Mouse (Mus musculus) limb, embryonic 13.5 days (tissue): Measurements from ENCODE around the gene Olfr1340. TPM values are rescaled to one million over a fixed set of nuclear protein-coding genes. Genes with fewer than 3 reads are reported as not detected.

Experiments used
- ATAC-seq: fragments of 200-750 bp; cut with Nextera tagmentation; 2 replicates; pipeline ENCODE4 v1.8.0; 2017; ENCODE audit warnings: low read depth, moderate number of reproducible peaks, moderate TSS enrichment; ENCODE audit not compliant: low FRiP score
- H3K27ac ChIP-seq: fragments of 300-500 bp; sonication (generic); 2 replicates; pipeline ENCODE4 v1.5.1; 2015; ENCODE audit warnings: inconsistent platforms, mild to moderate bottlenecking, moderate library complexity
- H3K27me3 ChIP-seq: fragments of 300-500 bp; sonication (generic); 2 replicates; pipeline ENCODE4 v1.6.1; 2015; ENCODE audit warnings: mild to moderate bottlenecking, inconsistent platforms
- H3K36me3 ChIP-seq: fragments of 300-500 bp; sonication (generic); 2 replicates; pipeline ENCODE4 v1.6.1; 2015; ENCODE audit warnings: inconsistent platforms, mild to moderate bottlenecking, moderate library complexity
- H3K4me1 ChIP-seq: fragments of 300-500 bp; sonication (generic); 2 replicates; pipeline ENCODE4 v1.6.1; 2015; ENCODE audit warnings: inconsistent platforms
- H3K4me2 ChIP-seq: fragments of 300-500 bp; sonication (generic); replicated peaks from 2 replicates; pipeline ENCODE4 v1.6.1; 2015; ENCODE audit warnings: inconsistent platforms, mild to moderate bottlenecking, moderate library complexity
- H3K4me3 ChIP-seq: fragments of 300-500 bp; sonication (generic); 2 replicates; pipeline ENCODE4 v1.5.1; 2015; ENCODE audit warnings: moderate library complexity, mild to moderate bottlenecking, inconsistent platforms
- H3K9ac ChIP-seq: fragments of 300-500 bp; sonication (generic); 2 replicates; pipeline ENCODE4 v1.6.1; 2015; ENCODE audit warnings: mild to moderate bottlenecking, inconsistent platforms
- H3K9me3 ChIP-seq: fragments of 300-500 bp; sonication (generic); 2 replicates; pipeline ENCODE4 v1.6.1; 2016; ENCODE audit warnings: inconsistent platforms
- WGBS: fragments of 180-500 bp; shearing (Covaris S2); methylation state at CpG from one replicate; pipeline ENCODE4 v1.1.7; 2015; 5-methylcytosine and 5-hydroxymethylcytosine counted together
- polyA plus RNA-seq: library from polyadenylated mRNA; unstranded; fragments of >200 nt; fragmentation: Nextera tagmentation; extraction: Ambion mirVana; gene quantifications from 2 replicates; pipeline ENCODE4 v1.2.1, GENCODE M21; 2015

Olfr1340 gene
- polyA plus RNA-seq, 1 experiment from 2014 or later = not detected

- Histone ChIP-seq H3K4me2 (no peak within 1 kb of the TSS), H3K36me3 (no peaks in the 10 kb centered on the region), H3K27me3 (no peaks in the 10 kb centered on the region), H3K9ac (no peak within 1 kb of the TSS), H3K27ac (no peak within 1 kb of the TSS), H3K9me3 (no peaks in the 10 kb centered on the region), H3K4me3 (no peak within 1 kb of the TSS), H3K4me1 (no peaks in the 10 kb centered on the region)
- ATAC-seq = no peak
- WGBS = 71% methylated on average over 1 of the region's 1 CpGs
These were observed 38.7 kb downstream of the Olfr1340 start, which contains the start of gene Olfr1338 for GRCm38 (mm10) chr4:118758637-118759036. TSS of gene Olfr1338 (minus strand) at chr4:118758737.

Other genes starting within 250 kb of the Olfr1340 start
- gene Tie1, start 230.1 kb upstream of the Olfr1340 start, polyA plus RNA-seq = 21.5 and 22.8 TPM in 2 replicates
- gene 2610528J11Rik, start 193.1 kb upstream of the Olfr1340 start, polyA plus RNA-seq = 1.0 and 2.0 TPM in 2 replicates
- gene Tmem125, start 176.1 kb upstream of the Olfr1340 start, polyA plus RNA-seq = 1.8 and 2.0 TPM in 2 replicates
- gene Cfap57, start 99.4 kb upstream of the Olfr1340 start, polyA plus RNA-seq = 0.13 and 0.31 TPM in 2 replicates
- gene Ebna1bp2, start 99.3 kb upstream of the Olfr1340 start, polyA plus RNA-seq = 130 and 134 TPM in 2 replicates
- not detected in 2 replicates for gene Olfr62, start 61.2 kb upstream of the Olfr1340 start, polyA plus RNA-seq
- gene Olfr1342, start 27.4 kb upstream of the Olfr1340 start, polyA plus RNA-seq = 0.11 and 0.14 TPM in 2 replicates
- gene Olfr1341, start 16.6 kb upstream of the Olfr1340 start, polyA plus RNA-seq = not detected in 2 replicates
- not detected in 2 replicates for gene Olfr1339, start 12.0 kb downstream of the Olfr1340 start, polyA plus RNA-seq
- not detected in 2 replicates for gene Olfr1338, start 38.6 kb downstream of the Olfr1340 start, polyA plus RNA-seq
- not detected in 2 replicates for gene Olfr1337, start 62.4 kb downstream of the Olfr1340 start, polyA plus RNA-seq
- gene Olfr1335, start 89.8 kb downstream of the Olfr1340 start, polyA plus RNA-seq = not detected in 2 replicates
- not detected in 2 replicates for gene Olfr1333, start 116.1 kb downstream of the Olfr1340 start, polyA plus RNA-seq
- gene Olfr1331, start 144.5 kb downstream of the Olfr1340 start, polyA plus RNA-seq = not detected in 2 replicates
- gene Olfr1330, start 168.5 kb downstream of the Olfr1340 start, polyA plus RNA-seq = not detected in 2 replicates
- not detected in 2 replicates for gene Olfr1329, start 197.3 kb downstream of the Olfr1340 start, polyA plus RNA-seq
- not detected in 2 replicates for gene Olfr1328, start 218.5 kb downstream of the Olfr1340 start, polyA plus RNA-seq
- gene Lao1, start 241.4 kb downstream of the Olfr1340 start, polyA plus RNA-seq = not detected in 2 replicates